11 mouse cellular contexts compared by ENCODE assay signal in the genomic region with DNA sequence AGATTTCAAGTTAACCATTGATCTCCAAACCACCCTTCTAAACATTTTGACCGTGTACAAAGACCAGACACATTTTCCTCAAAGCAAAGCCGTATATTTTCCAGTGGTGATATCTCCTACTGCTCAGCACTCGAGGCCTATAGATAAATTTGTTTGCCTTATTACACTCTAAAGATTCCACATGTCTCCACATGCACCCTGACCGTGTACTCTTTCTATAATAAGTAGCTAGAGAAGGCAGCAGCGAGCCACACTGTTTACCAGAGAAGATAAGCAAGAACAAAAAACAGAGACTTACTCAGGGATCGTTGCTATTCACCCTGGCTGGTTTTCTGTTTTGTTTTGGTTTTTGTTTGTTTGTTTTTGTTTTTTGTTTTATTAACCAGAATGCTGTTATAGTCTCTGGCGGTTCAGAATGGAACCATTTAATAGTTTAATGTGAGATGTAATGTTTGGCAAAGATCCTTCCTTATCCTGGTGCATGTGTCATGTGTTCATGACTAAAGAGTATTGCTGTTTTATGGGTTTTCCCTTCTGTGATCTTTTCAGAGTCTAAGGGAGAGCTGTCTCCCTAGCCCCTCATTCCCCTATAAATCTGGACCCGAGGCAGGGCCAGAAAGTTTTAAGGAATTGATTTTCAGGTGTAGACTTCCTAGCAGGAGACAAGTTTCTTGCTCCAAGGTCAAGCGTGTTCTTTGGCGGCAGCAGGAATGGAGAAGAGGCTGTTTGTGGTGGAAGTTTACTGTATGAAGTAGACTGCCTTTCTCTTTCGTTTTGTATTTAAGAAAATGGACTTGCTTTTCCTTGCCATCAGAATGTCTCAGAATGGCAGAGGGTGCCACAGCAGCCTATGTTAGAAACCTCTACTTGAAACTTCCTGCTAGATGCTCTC.
A peak's percentile ranks its signal among the peaks of the same experiment; 100 is the strongest.
DNase-seq lines count a peak whose midpoint lies in the region; ATAC-seq and TF ChIP-seq lines count a peak whose summit lies in the region.
"Had no signal": no experiment of that assay in that cellular context is flagged by ENCODE, and none has a peak within 500 bp of the region (broad histone marks: within the 10 kb centered on the region; RNA-seq: fewer than 3 reads in every experiment).

No protein-coding gene starts in this region.

- no peaks in the 10 kb centered on the region for H3K9me3 ChIP-seq in heart, embryonic 11.5 days (replicated peaks; ENCODE audit: control insufficient read depth, low read length)
- no peaks in the 10 kb centered on the region for H3K9me3 ChIP-seq in lung, postnatal 0 days (ENCODE audit: low read length)
- no peaks in the 10 kb centered on the region for H3K9me3 ChIP-seq in stomach, embryonic 16.5 days (replicated peaks; ENCODE audit: control insufficient read depth, low read length)
- H3K9me3 ChIP-seq in forebrain, embryonic 16.5 days (ENCODE audit: control insufficient read depth, low read length): no peaks in the 10 kb centered on the region
- no peaks in the 10 kb centered on the region for H3K9me3 ChIP-seq in hindbrain, embryonic 14.5 days (ENCODE audit: control insufficient read depth, low read length)
- H3K9me3 ChIP-seq: midbrain, embryonic 15.5 days had no signal

- TF ChIP-seq CTCF in lung, postnatal 0 days (IDR thresholded peaks at IDR 0.05): no peak

- intact Hi-C loops in heart, postnatal 25 days (cut with DNase I): no loop called here

- no peak overlapping the region for H3K4me2 ChIP-seq in heart, embryonic 11.5 days
- H3K4me2 ChIP-seq in lung, postnatal 0 days (replicated peaks; ENCODE audit: low read depth, low read length): peak overlapping the region; percentile 47
- H3K4me2 ChIP-seq in stomach, embryonic 16.5 days (ENCODE audit: low read depth, low read length): peak overlapping the region; percentile 31; the same call in 1 of the 2 replicates
- no peak overlapping the region for H3K4me2 ChIP-seq in forebrain, embryonic 16.5 days (ENCODE audit: low read length)
- no peak overlapping the region for H3K4me2 ChIP-seq in hindbrain, embryonic 14.5 days (replicated peaks)
- H3K4me2 ChIP-seq: midbrain, embryonic 15.5 days had no signal

- no peak for TF ChIP-seq EP300 in lung, postnatal 0 days (IDR thresholded peaks at IDR 0.05)

- no peak overlapping the region for H3K9ac ChIP-seq in heart, embryonic 11.5 days (ENCODE audit: low read depth, low read length)
- no peak overlapping the region for H3K9ac ChIP-seq in lung, postnatal 0 days (replicated peaks; ENCODE audit: low read depth)
- no peak overlapping the region for H3K9ac ChIP-seq in stomach, embryonic 16.5 days (ENCODE audit: low read length)
- H3K9ac ChIP-seq in forebrain, embryonic 16.5 days (replicated peaks; ENCODE audit: low read depth, low read length): no peak overlapping the region
- no peak overlapping the region for H3K9ac ChIP-seq in hindbrain, embryonic 14.5 days
- H3K9ac ChIP-seq: midbrain, embryonic 15.5 days had no signal

- no peak for ATAC-seq in heart, embryonic 11.5 days (replicated peaks; ENCODE audit: insufficient number of reproducible peaks, low FRiP score, low TSS enrichment)
- no peak for ATAC-seq in lung, postnatal 0 days
- ATAC-seq in stomach, embryonic 16.5 days (ENCODE audit: insufficient read depth, low FRiP score): no peak
- no peak for ATAC-seq in forebrain, embryonic 16.5 days
- ATAC-seq in hindbrain, embryonic 14.5 days (ENCODE audit: low FRiP score): no peak
- ATAC-seq: hindbrain, embryonic 16.5 days; midbrain, embryonic 15.5 days had no signal

- H3K36me3 ChIP-seq in heart, embryonic 11.5 days (ENCODE audit: control insufficient read depth, insufficient read depth, low read length): no peaks in the 10 kb centered on the region
- H3K36me3 ChIP-seq in lung, postnatal 0 days (ENCODE audit: insufficient read depth, low read length): no peaks in the 10 kb centered on the region
- H3K36me3 ChIP-seq in stomach, embryonic 16.5 days (ENCODE audit: control insufficient read depth, insufficient read depth, low read length): no peaks in the 10 kb centered on the region
- H3K36me3 ChIP-seq in forebrain, embryonic 16.5 days (ENCODE audit: control insufficient read depth, insufficient read depth): no peaks in the 10 kb centered on the region
- no peaks in the 10 kb centered on the region for H3K36me3 ChIP-seq in hindbrain, embryonic 14.5 days (replicated peaks; ENCODE audit: control insufficient read depth, insufficient read depth)
- H3K36me3 ChIP-seq: midbrain, embryonic 15.5 days had no signal

- no peak for DNase-seq in heart, postnatal 25 days (ENCODE audit: low spot score)
- DNase-seq in lung, postnatal 0 days (ENCODE audit: low spot score): peak; percentile 39
- no peak for DNase-seq in lung, postnatal 14 days
- peak; percentile 74 for DNase-seq in induced T-regulatory cell, adult 2 months (ENCODE audit: low read depth)
- DNase-seq in hindbrain, embryonic 14.5 days (ENCODE audit: low spot score): no peak
- DNase-seq: left cerebral cortex, postnatal 4 days had no signal

- H3K4me1 ChIP-seq in heart, embryonic 11.5 days (ENCODE audit: control insufficient read depth, insufficient read depth, low read length): peaks cover 9% of the 10 kb centered on the region
- peaks cover 18% of the 10 kb centered on the region; the same call in 1 of the 2 replicates for H3K4me1 ChIP-seq in lung, postnatal 0 days (ENCODE audit: insufficient read depth, low read depth, low read length)
- H3K4me1 ChIP-seq in stomach, embryonic 16.5 days (ENCODE audit: control insufficient read depth, insufficient read depth, low read length): peaks cover 29% of the 10 kb centered on the region
- peaks cover 24% of the 10 kb centered on the region for H3K4me1 ChIP-seq in forebrain, embryonic 16.5 days (replicated peaks; ENCODE audit: control insufficient read depth, insufficient read depth, low read length)
- no peaks in the 10 kb centered on the region; the same call in 1 of the 2 replicates for H3K4me1 ChIP-seq in hindbrain, embryonic 14.5 days (replicated peaks; ENCODE audit: control insufficient read depth, insufficient read depth, low read length)
- H3K4me1 ChIP-seq: midbrain, embryonic 15.5 days had no signal

- H3K27me3 ChIP-seq in heart, embryonic 11.5 days (ENCODE audit: control insufficient read depth, insufficient read depth, low read length): no peaks in the 10 kb centered on the region
- no peaks in the 10 kb centered on the region for H3K27me3 ChIP-seq in lung, postnatal 0 days (replicated peaks; ENCODE audit: insufficient read depth, low read length)
- no peaks in the 10 kb centered on the region for H3K27me3 ChIP-seq in stomach, embryonic 16.5 days (ENCODE audit: control insufficient read depth, insufficient read depth, low read length)
- no peaks in the 10 kb centered on the region for H3K27me3 ChIP-seq in forebrain, embryonic 16.5 days (replicated peaks; ENCODE audit: control insufficient read depth, insufficient read depth, low read length)
- H3K27me3 ChIP-seq in hindbrain, embryonic 14.5 days (ENCODE audit: control insufficient read depth, insufficient read depth, low read length): no peaks in the 10 kb centered on the region
- H3K27me3 ChIP-seq: midbrain, embryonic 15.5 days had no signal

- H3K27ac ChIP-seq in heart, embryonic 11.5 days (ENCODE audit: low read depth, low read length): peak overlapping the region; percentile 36; the same call in 1 of the 2 replicates
- H3K27ac ChIP-seq in lung, postnatal 0 days (ENCODE audit: low read length): peak overlapping the region; percentile 70
- H3K27ac ChIP-seq in stomach, embryonic 16.5 days (ENCODE audit: low read length): peak overlapping the region; percentile 90
- H3K27ac ChIP-seq in forebrain, embryonic 16.5 days (ENCODE audit: low read length): no peak overlapping the region
- H3K27ac ChIP-seq in hindbrain, embryonic 14.5 days: no peak overlapping the region
- H3K27ac ChIP-seq: midbrain, embryonic 15.5 days had no signal

- 42% methylated on average over 11 of the region's 11 CpGs for WGBS in heart, embryonic 11.5 days (ENCODE audit: insufficient replicate concordance)
- 26% methylated on average over 11 of the region's 11 CpGs for WGBS in lung, postnatal 0 days
- WGBS in stomach, embryonic 16.5 days: 35% methylated on average over 11 of the region's 11 CpGs
- 85% methylated on average over 11 of the region's 11 CpGs for WGBS in forebrain, embryonic 16.5 days
- WGBS in hindbrain, embryonic 14.5 days: 81% methylated on average over 11 of the region's 11 CpGs

- no peak overlapping the region for H3K4me3 ChIP-seq in heart, embryonic 11.5 days (ENCODE audit: low read depth, low read length)
- H3K4me3 ChIP-seq in lung, postnatal 0 days (ENCODE audit: low read depth, low read length): no peak overlapping the region
- H3K4me3 ChIP-seq in stomach, embryonic 16.5 days (replicated peaks; ENCODE audit: low read length): no peak overlapping the region
- H3K4me3 ChIP-seq in forebrain, embryonic 16.5 days (replicated peaks; ENCODE audit: low read length): no peak overlapping the region
- H3K4me3 ChIP-seq in hindbrain, embryonic 14.5 days (replicated peaks; ENCODE audit: low read length): no peak overlapping the region
- H3K4me3 ChIP-seq: midbrain, embryonic 15.5 days had no signal

Comparison
In these comparisons a context has a peak if more than half of its experiments do, and no peak if none do; other contexts are left out.
1. DNase-seq: peak in lung, postnatal 0 days (single experiment) and induced T-regulatory cell, adult 2 months (single experiment); none in heart, postnatal 25 days (single experiment), lung, postnatal 14 days (single experiment) and hindbrain, embryonic 14.5 days (single experiment).
2. H3K27ac ChIP-seq: peak in heart, embryonic 11.5 days (single experiment), lung, postnatal 0 days (single experiment) and stomach, embryonic 16.5 days (single experiment); none in forebrain, embryonic 16.5 days (single experiment) and hindbrain, embryonic 14.5 days (single experiment).
3. H3K4me2 ChIP-seq: peak in lung, postnatal 0 days (single experiment) and stomach, embryonic 16.5 days (single experiment); none in heart, embryonic 11.5 days (single experiment), forebrain, embryonic 16.5 days (single experiment) and hindbrain, embryonic 14.5 days (single experiment).